Mouse (Mus musculus) liver, embryonic 11.5 days (tissue): Measurements from ENCODE around the gene Tle3. TPM values are rescaled to one million over a fixed set of nuclear protein-coding genes. Genes with fewer than 3 reads are reported as not detected.

ENCODE experiments used
- ATAC-seq: fragments of 200-750 bp; cut with Nextera tagmentation; replicated peaks from 2 replicates; pipeline ENCODE4 v1.8.0; 2017; ENCODE audit warnings: moderate number of reproducible peaks, mild to moderate bottlenecking, moderate TSS enrichment, moderate library complexity; ENCODE audit not compliant: low FRiP score
- DNase-seq: peaks from one replicate; pipeline ENCODE4 v3.0.0-alpha.2; 2017; ENCODE audit warnings: low spot score
- H3K27ac ChIP-seq: fragments of 300-500 bp; sonication (generic); 2 replicates; pipeline ENCODE4 v1.5.1; 2014; ENCODE audit warnings: mild to moderate bottlenecking, low read depth, low read length, control low read depth
- H3K27me3 ChIP-seq: fragments of 300-500 bp; sonication (generic); replicated peaks from 2 replicates; pipeline ENCODE4 v1.6.1; 2014; ENCODE audit warnings: low read length, mixed read lengths; ENCODE audit not compliant: control insufficient read depth, insufficient read depth
- H3K36me3 ChIP-seq: fragments of 300-500 bp; sonication (generic); 2 replicates; pipeline ENCODE4 v1.6.1; 2014; ENCODE audit warnings: mild to moderate bottlenecking, low read length, moderate library complexity, mixed read lengths; ENCODE audit not compliant: control insufficient read depth, insufficient read depth
- H3K4me1 ChIP-seq: fragments of 300-500 bp; sonication (generic); replicated peaks from 2 replicates; pipeline ENCODE4 v1.6.1; 2014; ENCODE audit warnings: low read length, mixed read lengths; ENCODE audit not compliant: control insufficient read depth, insufficient read depth
- H3K4me2 ChIP-seq: fragments of 300-500 bp; sonication (generic); 2 replicates; pipeline ENCODE4 v1.6.1; 2014; ENCODE audit warnings: mild to moderate bottlenecking, control low read depth, moderate library complexity
- H3K4me3 ChIP-seq: fragments of 300-500 bp; sonication (generic); 2 replicates; pipeline ENCODE4 v1.5.1; 2014; ENCODE audit warnings: low read depth, low read length, control low read depth
- H3K9ac ChIP-seq: fragments of 300-500 bp; sonication (generic); 2 replicates; pipeline ENCODE4 v1.6.1; 2014; ENCODE audit warnings: low read depth, low read length, control low read depth
- H3K9me3 ChIP-seq: fragments of 300-500 bp; sonication (generic); 2 replicates; pipeline ENCODE4 v1.6.1; 2016; ENCODE audit warnings: low read length, inconsistent platforms, mixed read lengths; ENCODE audit not compliant: control insufficient read depth
- WGBS: fragments of 180-500 bp; shearing (Covaris S2); extraction: QIAGEN DNeasy Blood & Tissue Kit; methylation state at CpG from one replicate; pipeline ENCODE4 v1.1.7; 2014; 5-methylcytosine and 5-hydroxymethylcytosine counted together
- polyA plus RNA-seq: library from polyadenylated mRNA; unstranded; fragments of >200 nt; fragmentation: Nextera tagmentation; extraction: Ambion mirVana; gene quantifications from 2 replicates; pipeline ENCODE4 v1.2.1, GENCODE M21; 2014

Tle3 gene
- polyA plus RNA-seq, 1 experiment from 2014 or later = 15.8 TPM

- Histone ChIP-seq H3K27ac (no peak overlapping the region), H3K27me3 (peaks cover 31% of the 10 kb centered on the region), H3K4me3 (no peak overlapping the region), H3K4me2 (no peak overlapping the region), H3K4me1 (peaks cover 4% of the 10 kb centered on the region), H3K36me3 (no peaks in the 10 kb centered on the region), H3K9me3 (no peaks in the 10 kb centered on the region), H3K9ac (no peak overlapping the region)
- no peak for DNase-seq
- no peak for ATAC-seq
- WGBS = 20% methylated on average over 7 of the region's 7 CpGs
Measured at GRCm38 (mm10) chr9:61347011-61347410, 25.2 kb upstream of the Tle3 start.

GRCm38 (mm10) chr9:61348036-61348435 is 24.1 kb upstream of the Tle3 start:
- no peak for ATAC-seq
- Histone ChIP-seq H3K4me3 (no peak overlapping the region), H3K9ac (no peak overlapping the region), H3K4me1 (peaks cover 4% of the 10 kb centered on the region), H3K4me2 (no peak overlapping the region), H3K9me3 (no peaks in the 10 kb centered on the region), H3K36me3 (no peaks in the 10 kb centered on the region), H3K27me3 (peaks cover 27% of the 10 kb centered on the region), H3K27ac (no peak overlapping the region)
- 86% methylated on average over 9 of the region's 9 CpGs for WGBS
- no peak for DNase-seq

GRCm38 (mm10) chr9:61348616-61349015 is 23.6 kb upstream of the Tle3 start:
- Histone ChIP-seq H3K9me3 (no peaks in the 10 kb centered on the region), H3K36me3 (no peaks in the 10 kb centered on the region), H3K27ac (no peak overlapping the region), H3K27me3 (peaks cover 27% of the 10 kb centered on the region), H3K9ac (no peak overlapping the region), H3K4me2 (no peak overlapping the region), H3K4me1 (peaks cover 4% of the 10 kb centered on the region), H3K4me3 (no peak overlapping the region)
- WGBS = 70% methylated on average over 6 of the region's 6 CpGs
- DNase-seq (no peak), ATAC-seq (no peak)

- H3K9ac ChIP-seq = no peak overlapping the region
- H3K4me3 ChIP-seq = no peak overlapping the region
- H3K4me1 ChIP-seq = peaks cover 4% of the 10 kb centered on the region
- ATAC-seq (no peak), DNase-seq (no peak)
- H3K27ac ChIP-seq = no peak overlapping the region
- peaks cover 27% of the 10 kb centered on the region for H3K27me3 ChIP-seq
- H3K9me3 ChIP-seq = no peaks in the 10 kb centered on the region
- H3K36me3 ChIP-seq = no peaks in the 10 kb centered on the region
- WGBS = 51% methylated on average over 7 of the region's 7 CpGs
- H3K4me2 ChIP-seq = no peak overlapping the region
Measured at GRCm38 (mm10) chr9:61349697-61350096, 22.5 kb upstream of the Tle3 start.

GRCm38 (mm10) chr9:61351164-61351563 is 21.0 kb upstream of the Tle3 start:
- DNase-seq (no peak), ATAC-seq (no peak)
- Histone ChIP-seq H3K36me3 (no peaks in the 10 kb centered on the region), H3K9me3 (no peaks in the 10 kb centered on the region), H3K4me2 (no peak overlapping the region), H3K4me1 (peaks cover 4% of the 10 kb centered on the region), H3K27ac (no peak overlapping the region; the same call in 1 of the 2 replicates), H3K27me3 (peaks cover 17% of the 10 kb centered on the region), H3K4me3 (no peak overlapping the region), H3K9ac (no peak overlapping the region)
- WGBS = 35% methylated on average over 4 of the region's 4 CpGs

GRCm38 (mm10) chr9:61358933-61359332 is 13.2 kb upstream of the Tle3 start:
- Histone ChIP-seq H3K36me3 (no peaks in the 10 kb centered on the region), H3K9ac (no peak overlapping the region), H3K27me3 (peaks cover 18% of the 10 kb centered on the region), H3K9me3 (no peaks in the 10 kb centered on the region), H3K4me1 (peaks cover 14% of the 10 kb centered on the region), H3K4me2 (no peak overlapping the region), H3K27ac (no peak overlapping the region), H3K4me3 (no peak overlapping the region)
- ATAC-seq (no peak), DNase-seq (no peak)
- WGBS = 62% methylated on average over 4 of the region's 4 CpGs

GRCm38 (mm10) chr9:61359741-61360140 is 12.4 kb upstream of the Tle3 start:
- H3K27me3 ChIP-seq = peaks cover 26% of the 10 kb centered on the region
- ATAC-seq = no peak
- WGBS = 92% methylated on average over 3 of the region's 3 CpGs

GRCm38 (mm10) chr9:61360163-61360562 is 12.0 kb upstream of the Tle3 start:
- Histone ChIP-seq H3K9ac (no peak overlapping the region), H3K27ac (no peak overlapping the region), H3K27me3 (peaks cover 30% of the 10 kb centered on the region), H3K4me3 (no peak overlapping the region), H3K36me3 (no peaks in the 10 kb centered on the region), H3K4me1 (peaks cover 14% of the 10 kb centered on the region), H3K4me2 (no peak overlapping the region), H3K9me3 (no peaks in the 10 kb centered on the region)
- 84% methylated on average over 8 of the region's 8 CpGs for WGBS
- ATAC-seq (no peak), DNase-seq (no peak)

More at GRCm38 (mm10) chr9:61359741-61360140, 12.4 kb upstream of the Tle3 start:
- DNase-seq = no peak
- Histone ChIP-seq H3K27ac (no peak overlapping the region), H3K4me2 (no peak overlapping the region), H3K4me1 (peaks cover 14% of the 10 kb centered on the region), H3K4me3 (no peak overlapping the region), H3K36me3 (no peaks in the 10 kb centered on the region), H3K9ac (no peak overlapping the region), H3K9me3 (no peaks in the 10 kb centered on the region)

GRCm38 (mm10) chr9:61360727-61361631 is 11.2 kb upstream of the Tle3 start:
- H3K4me2 ChIP-seq = peak overlapping the region; percentile 31
- no peak overlapping the region for H3K9ac ChIP-seq
- no peak overlapping the region for H3K4me3 ChIP-seq
- peaks cover 14% of the 10 kb centered on the region for H3K4me1 ChIP-seq
- no peaks in the 10 kb centered on the region for H3K36me3 ChIP-seq
- WGBS = 26% methylated on average over 17 of the region's 17 CpGs
- H3K27ac ChIP-seq = no peak overlapping the region
- H3K27me3 ChIP-seq = peaks cover 34% of the 10 kb centered on the region
- peak; percentile 60 for DNase-seq
- ATAC-seq = peak; percentile 61
- no peaks in the 10 kb centered on the region for H3K9me3 ChIP-seq
